Mouse (Mus musculus) hindbrain, embryonic 10.5 days (tissue): ENCODE measurements around the gene Capzb. TPM values are rescaled to one million over a fixed set of nuclear protein-coding genes. Genes with fewer than 3 reads are reported as not detected.
A peak's percentile ranks its signal among the peaks of the same experiment; 100 is the strongest.

Experiments used
- DNase-seq: peaks from one replicate; pipeline ENCODE4 v3.0.0-alpha.2; 2017; ENCODE audit warnings: low spot score
- H3K27ac ChIP-seq: fragments of 300-500 bp; sonication (generic); 2 replicates; pipeline ENCODE4 v1.5.1; 2016; ENCODE audit warnings: mild to moderate bottlenecking, moderate library complexity
- H3K27me3 ChIP-seq: fragments of 300-500 bp; sonication (generic); 2 replicates; pipeline ENCODE4 v1.6.1; 2016; ENCODE audit warnings: mild to moderate bottlenecking; ENCODE audit not compliant: poor library complexity, insufficient read depth, severe bottlenecking
- H3K36me3 ChIP-seq: fragments of 300-500 bp; sonication (generic); 2 replicates; pipeline ENCODE4 v1.6.1; 2016; ENCODE audit warnings: mild to moderate bottlenecking, moderate library complexity
- H3K4me1 ChIP-seq: fragments of 300-500 bp; sonication (generic); replicated peaks from 2 replicates; pipeline ENCODE4 v1.6.1; 2016; ENCODE audit warnings: mild to moderate bottlenecking
- H3K4me3 ChIP-seq: fragments of 300-500 bp; sonication (generic); 2 replicates; pipeline ENCODE4 v1.5.1; 2016; ENCODE audit warnings: mild to moderate bottlenecking, moderate library complexity
- H3K9me3 ChIP-seq: fragments of 300-500 bp; sonication (generic); 2 replicates; pipeline ENCODE4 v1.6.1; 2016; ENCODE audit warnings: mild to moderate bottlenecking, moderate library complexity
- WGBS: fragments of 180-500 bp; shearing (Covaris S2); methylation state at CpG from one replicate; pipeline ENCODE4 v1.1.7; 2016; 5-methylcytosine and 5-hydroxymethylcytosine counted together
- polyA plus RNA-seq: library from polyadenylated mRNA; unstranded; fragments of >200 nt; fragmentation: Nextera tagmentation; extraction: Ambion mirVana; gene quantifications from 2 replicates; pipeline ENCODE4 v1.2.1, GENCODE M21; 2016

Capzb gene
- polyA plus RNA-seq, 1 experiment from 2014 or later, result 370 TPM

DNA sequence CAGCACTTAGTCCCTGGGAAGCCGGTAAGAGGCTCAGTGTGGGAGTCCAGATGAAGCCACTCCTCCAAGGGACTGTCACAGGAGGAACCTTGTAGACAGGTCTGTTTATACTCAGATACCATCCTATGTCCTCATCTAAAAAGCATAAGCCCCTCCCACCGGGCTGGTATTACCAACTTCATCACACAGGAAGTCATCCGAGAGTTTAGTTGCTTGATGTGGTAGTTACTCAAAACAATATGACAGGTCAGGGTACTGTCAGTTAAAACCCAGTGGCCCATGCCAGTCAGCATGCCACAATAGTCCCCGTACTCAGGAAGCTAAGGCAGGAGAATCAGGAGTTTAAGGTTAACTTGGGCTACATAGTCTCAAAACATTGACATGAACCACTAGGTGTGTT lies 127.0 kb downstream of the Capzb start:
- H3K27me3 ChIP-seq, result no peaks in the 10 kb centered on the region
- H3K9me3 ChIP-seq, result no peaks in the 10 kb centered on the region
- peaks cover 48% of the 10 kb centered on the region for H3K36me3 ChIP-seq
- H3K4me3 ChIP-seq, result no peak overlapping the region
- no peaks in the 10 kb centered on the region for H3K4me1 ChIP-seq
- 93% methylated on average over 4 of the region's 4 CpGs for WGBS
- H3K27ac ChIP-seq, result no peak overlapping the region
- DNase-seq, result no peak

DNA sequence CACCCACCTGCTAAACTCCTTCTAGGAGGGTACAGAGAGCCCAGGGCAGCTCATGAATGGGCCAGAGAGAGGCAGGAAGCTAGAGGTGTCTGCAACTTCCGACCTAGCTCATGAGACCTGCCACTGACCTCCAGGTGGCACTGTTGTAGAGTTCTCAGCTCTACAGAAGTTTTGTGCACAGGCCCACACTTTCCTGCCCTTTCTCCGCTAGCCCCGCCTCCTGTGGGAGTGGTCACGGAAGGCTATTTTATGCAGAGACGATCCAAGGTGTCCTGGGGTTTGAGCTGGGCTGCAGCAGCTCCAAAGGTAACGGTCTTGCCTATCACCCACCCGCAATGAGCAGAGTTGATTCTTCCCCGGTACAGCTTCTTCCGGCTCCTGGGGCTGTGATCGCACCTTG lies 137.9 kb downstream of the Capzb start:
- 9% methylated on average over 10 of the region's 10 CpGs for WGBS
- no peaks in the 10 kb centered on the region for H3K9me3 ChIP-seq
- peak overlapping the region; percentile 39 for H3K4me3 ChIP-seq
- H3K4me1 ChIP-seq, result peaks cover 7% of the 10 kb centered on the region; the same call in 1 of the 2 replicates
- DNase-seq, result peak; percentile 73
- H3K27ac ChIP-seq, result no peak overlapping the region
- H3K27me3 ChIP-seq, result peaks cover 8% of the 10 kb centered on the region; the same call in 1 of the 2 replicates
- no peaks in the 10 kb centered on the region for H3K36me3 ChIP-seq

DNA sequence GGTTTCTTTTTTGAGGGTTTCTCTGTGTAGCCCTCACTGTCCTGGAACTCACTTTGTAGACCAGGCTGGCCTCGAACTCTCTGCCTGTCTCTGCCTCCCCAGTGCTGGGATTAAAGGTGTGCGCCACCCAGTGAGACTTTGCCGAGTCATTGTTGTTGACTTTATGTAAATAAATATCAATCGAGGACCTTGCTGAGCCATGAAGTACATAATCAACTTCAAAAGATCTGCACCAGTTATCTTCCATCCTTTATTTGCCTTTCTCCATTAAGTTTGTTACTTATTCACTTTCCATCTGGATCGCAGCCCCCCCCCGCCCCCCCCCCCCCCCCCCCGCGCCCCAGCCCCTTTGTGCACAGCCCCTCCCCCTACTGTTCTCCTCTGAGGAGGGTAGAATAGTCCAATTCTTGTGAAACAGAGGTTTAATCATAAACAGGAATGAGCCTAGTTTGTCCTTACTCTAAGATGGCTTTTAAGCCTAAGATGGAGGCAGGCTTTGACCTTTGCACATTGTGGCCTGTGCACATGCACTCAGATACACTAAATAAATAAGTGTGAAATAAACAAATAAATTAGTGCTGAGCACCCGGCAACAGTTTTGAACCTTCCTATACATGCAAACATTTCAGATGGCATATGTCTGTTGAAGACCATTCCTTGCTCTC lies 142.1 kb downstream of the Capzb start:
- Histone ChIP-seq H3K4me1 (peaks cover 12% of the 10 kb centered on the region), H3K27ac (no peak overlapping the region), H3K27me3 (peaks cover 27% of the 10 kb centered on the region; the same call in 1 of the 2 replicates), H3K4me3 (no peak overlapping the region), H3K36me3 (no peaks in the 10 kb centered on the region), H3K9me3 (no peaks in the 10 kb centered on the region)
- 62% methylated on average over 8 of the region's 9 CpGs for WGBS
- no peak for DNase-seq

DNA sequence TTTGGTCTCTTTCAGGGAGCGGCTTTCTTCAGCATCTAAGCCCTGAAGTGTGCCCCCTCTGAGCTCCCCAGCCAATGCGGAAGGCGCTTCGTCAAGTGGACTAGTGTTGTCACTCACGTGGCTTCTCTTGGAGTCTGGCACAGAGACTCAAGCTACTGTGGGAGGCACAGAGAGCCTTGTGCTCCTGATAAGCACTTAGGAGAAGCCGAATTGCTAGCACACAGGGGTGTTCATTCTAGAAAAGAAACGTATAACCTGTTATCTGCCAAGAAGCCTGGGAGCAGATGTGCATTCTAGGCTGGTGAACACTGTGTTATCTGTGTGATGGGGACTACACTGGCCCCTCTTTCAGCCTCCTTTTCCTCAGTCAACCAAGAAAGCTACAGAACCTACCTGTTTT lies 142.8 kb downstream of the Capzb start:
- Histone ChIP-seq H3K27ac (no peak overlapping the region), H3K4me3 (no peak overlapping the region), H3K36me3 (no peaks in the 10 kb centered on the region), H3K9me3 (no peaks in the 10 kb centered on the region), H3K27me3 (peaks cover 27% of the 10 kb centered on the region; the same call in 1 of the 2 replicates), H3K4me1 (peaks cover 11% of the 10 kb centered on the region)
- WGBS, result 71% methylated on average over 7 of the region's 7 CpGs
- DNase-seq, result no peak

DNA sequence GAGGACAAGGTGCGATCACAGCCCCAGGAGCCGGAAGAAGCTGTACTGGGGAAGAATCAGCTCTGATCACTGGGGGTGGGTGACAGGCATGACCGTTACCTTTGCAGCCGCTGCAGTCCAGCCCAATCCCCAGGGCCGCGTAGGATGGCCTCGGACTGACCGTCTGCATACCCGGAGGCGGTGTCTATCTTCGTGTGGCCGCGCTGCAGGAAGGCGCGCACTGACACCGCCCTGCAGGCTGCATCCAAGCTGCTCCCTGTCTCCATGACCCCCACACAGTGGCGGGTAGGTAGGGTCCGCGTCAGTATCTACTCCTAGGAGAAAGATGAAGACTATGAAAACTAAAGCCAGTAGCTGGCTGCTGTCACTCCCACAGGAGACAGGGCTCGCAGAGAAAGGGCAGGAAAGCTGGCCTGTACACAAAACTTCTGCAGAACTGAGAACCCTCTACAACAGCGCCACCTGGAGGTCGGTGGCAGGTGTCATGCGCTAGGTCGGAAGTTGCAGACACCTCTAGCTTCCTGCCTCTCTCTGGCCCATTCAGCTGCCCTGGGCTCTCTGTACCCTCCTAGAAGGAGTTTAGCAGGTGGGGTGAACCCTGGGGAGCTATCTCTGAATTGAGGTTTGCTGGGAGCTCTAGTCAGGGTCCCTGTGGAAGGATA lies 144.3 kb downstream of the Capzb start:
- H3K36me3 ChIP-seq, result no peaks in the 10 kb centered on the region
- H3K4me1 ChIP-seq, result peaks cover 5% of the 10 kb centered on the region
- peaks cover 19% of the 10 kb centered on the region; the same call in 1 of the 2 replicates for H3K27me3 ChIP-seq
- DNase-seq, result peak; percentile 79
- no peaks in the 10 kb centered on the region for H3K9me3 ChIP-seq
- peak overlapping the region; percentile 38 for H3K4me3 ChIP-seq
- WGBS, result 24% methylated on average over 24 of the region's 24 CpGs
- H3K27ac ChIP-seq, result peak overlapping the region; percentile 57; the same call in 1 of the 2 replicates

DNA sequence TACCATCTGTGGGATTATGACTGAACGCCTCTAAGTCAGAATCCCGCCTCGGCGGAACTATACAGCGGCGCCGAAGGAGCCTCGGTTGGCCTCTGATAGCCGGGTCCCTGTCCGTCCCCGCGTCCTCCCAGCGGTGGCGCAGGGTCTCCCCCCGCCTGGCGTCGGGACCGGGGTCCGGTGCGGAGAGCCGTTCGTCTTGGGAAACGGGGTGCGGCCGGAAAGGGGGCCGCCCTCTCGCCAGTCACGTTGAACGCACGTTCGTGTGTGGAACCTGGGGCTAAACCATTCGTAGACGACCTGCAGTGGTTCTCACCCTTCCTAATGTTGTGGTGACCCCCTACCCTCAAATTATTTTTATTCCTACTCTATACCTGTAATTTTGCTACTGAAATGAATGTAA lies 145.4 kb downstream of the Capzb start:
- H3K4me3 ChIP-seq, result no peak overlapping the region
- no peaks in the 10 kb centered on the region for H3K36me3 ChIP-seq
- H3K27ac ChIP-seq, result no peak overlapping the region
- peaks cover 19% of the 10 kb centered on the region; the same call in 1 of the 2 replicates for H3K27me3 ChIP-seq
- 55% methylated on average over 33 of the region's 33 CpGs for WGBS
- no peak for DNase-seq
- no peaks in the 10 kb centered on the region for H3K9me3 ChIP-seq
- H3K4me1 ChIP-seq, result peaks cover 5% of the 10 kb centered on the region

DNA sequence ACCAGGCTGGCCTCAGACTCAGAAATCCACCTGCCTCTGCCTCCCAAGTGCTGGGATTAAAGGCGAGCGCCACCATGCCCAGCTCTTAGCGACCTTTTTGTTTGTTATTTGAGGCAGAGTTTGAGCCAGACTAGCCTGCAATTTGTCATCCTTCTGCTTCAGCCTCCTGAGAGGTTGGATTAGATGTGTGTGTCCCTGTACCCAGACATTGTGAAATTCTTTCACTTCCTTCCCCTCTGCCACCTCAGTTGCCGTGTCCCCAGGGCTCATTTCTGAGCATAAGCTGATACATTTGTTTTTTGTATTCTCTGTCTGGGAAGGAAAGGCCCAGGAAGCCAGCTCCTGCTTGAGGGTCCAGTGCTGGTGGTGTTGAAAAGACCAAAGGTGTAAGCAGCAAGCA lies 148.1 kb downstream of the Capzb start:
- H3K36me3 ChIP-seq, result peaks cover 15% of the 10 kb centered on the region
- H3K9me3 ChIP-seq, result no peaks in the 10 kb centered on the region
- H3K4me1 ChIP-seq, result peaks cover 5% of the 10 kb centered on the region
- DNase-seq, result no peak
- 85% methylated on average over 4 of the region's 4 CpGs for WGBS
- H3K27me3 ChIP-seq, result peaks cover 19% of the 10 kb centered on the region; the same call in 1 of the 2 replicates
- no peak overlapping the region for H3K27ac ChIP-seq
- H3K4me3 ChIP-seq, result no peak overlapping the region

Other genes starting within 250 kb of the Capzb start
- gene Rnf186, start 225.8 kb upstream of the Capzb start, polyA plus RNA-seq, result not detected in 2 replicates
- 0.70 and 1.1 TPM in 2 replicates for gene Tmco4, start 220.0 kb upstream of the Capzb start, polyA plus RNA-seq
- gene Htr6, start 117.3 kb upstream of the Capzb start, polyA plus RNA-seq, result 0.08 TPM in 1 of 2 replicates, not detected in the other
- 12.3 and 17.2 TPM in 2 replicates for gene Nbl1, start 99.9 kb upstream of the Capzb start, polyA plus RNA-seq
- gene Minos1, start 61.8 kb upstream of the Capzb start, polyA plus RNA-seq, result 377 and 428 TPM in 2 replicates
- 15.0 and 16.3 TPM in 2 replicates for gene Pqlc2, start 117.8 kb downstream of the Capzb start, polyA plus RNA-seq
- gene Akr7a5, start 117.8 kb downstream of the Capzb start, polyA plus RNA-seq, result 104 and 105 TPM in 2 replicates
- gene Mrto4, start 159.7 kb downstream of the Capzb start, polyA plus RNA-seq, result 148 and 158 TPM in 2 replicates
- 34.9 and 38.3 TPM in 2 replicates for gene Emc1, start 159.7 kb downstream of the Capzb start, polyA plus RNA-seq
- 60.7 and 64.3 TPM in 2 replicates for gene Ubr4, start 159.7 kb downstream of the Capzb start, polyA plus RNA-seq